Mouse (Mus musculus): ENCODE measurements around the gene Cdh19.

Gene Cdh19

GRCm38 (mm10) chr1:110977484-110977883 lies at the start of gene Cdh19:
Gene Cdh19, minus strand, starts transcription at chr1:110977584.
- no peak for DNase-seq (ENCODE audit: low spot score)

- no peak for DNase-seq (ENCODE audit: low spot score)
Measured at GRCm38 (mm10) chr1:111020434-111021060, 43.2 kb upstream of the Cdh19 start.

- no peak for DNase-seq (ENCODE audit: low spot score)
Measured at GRCm38 (mm10) chr1:111017640-111018039, 40.3 kb upstream of the Cdh19 start.

- no peak for DNase-seq (ENCODE audit: low spot score)
Measured at GRCm38 (mm10) chr1:110989824-110990223, 12.4 kb upstream of the Cdh19 start.

- DNase-seq (ENCODE audit: low spot score): no peak
Measured at GRCm38 (mm10) chr1:110969201-110969600, 8.2 kb downstream of the Cdh19 start.

DNA sequence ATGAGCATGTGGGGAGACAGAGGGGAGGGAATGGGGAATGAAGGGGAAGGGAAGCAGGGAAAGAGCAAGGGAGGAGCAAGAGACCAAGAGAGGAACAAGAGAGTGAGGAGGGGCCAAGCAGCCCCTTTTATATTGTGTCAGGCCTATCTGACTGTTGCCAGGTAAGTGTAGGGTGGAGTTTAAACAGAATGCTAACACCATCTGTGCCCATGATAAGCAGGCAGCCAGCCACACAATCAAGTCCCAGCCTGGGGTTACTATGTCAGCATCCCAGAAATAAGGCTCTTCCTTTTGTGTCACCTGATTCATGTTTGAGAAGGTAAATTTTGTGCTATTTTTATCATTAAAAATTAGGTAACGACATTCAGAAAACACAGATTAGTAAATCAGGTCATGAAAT lies 67.6 kb downstream of the Cdh19 start:
- no peak for DNase-seq (ENCODE audit: low spot score)

DNA sequence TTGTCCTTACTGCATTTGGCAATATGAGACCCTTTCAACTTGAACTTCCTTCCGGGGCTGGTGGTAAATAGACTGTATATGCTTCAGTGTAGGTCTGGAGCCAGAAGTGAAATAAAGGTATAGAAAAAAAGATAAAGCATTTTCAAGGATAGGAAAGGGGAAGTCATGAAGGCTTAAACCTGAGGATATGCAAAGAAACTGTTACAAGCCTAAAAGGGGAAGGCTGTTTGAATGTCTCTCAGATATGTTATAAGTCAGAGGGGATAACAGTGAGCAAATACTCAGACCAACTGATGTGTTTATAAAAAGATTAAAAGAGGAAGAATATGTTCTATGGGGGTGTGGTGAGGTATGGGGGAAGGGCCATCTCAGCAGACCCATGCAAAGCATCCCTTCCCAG lies 68.2 kb downstream of the Cdh19 start:
- no peak for DNase-seq (ENCODE audit: low spot score)

- no peak for DNase-seq (ENCODE audit: low spot score)
Measured at GRCm38 (mm10) chr1:110904266-110904665, 73.1 kb downstream of the Cdh19 start.

Measured in T-cell, adult 2 months (primary cell).